Mouse (Mus musculus) mouse embryonic stem cell (cell line): Measurements from ENCODE around the gene Gm10570.

Experiments
- in situ Hi-C, 2 experiments: fragments of 300-500 bp; cut with MboI; formaldehyde crosslinking; loops; 1 replicate in 1 of 2; 3 replicates in 1 of 2; pipeline ENCODE4 v1.14.3; 2019 to 2020; ENCODE audit warnings: low sequenced_read_pairs in 2 of 2, low pct_unique_long_range_greater_than_20kb in 1 of 2, mixed read lengths in 1 of 2; ENCODE audit not compliant: unreplicated experiment in 1 of 2

Gm10570 gene

GRCm38 (mm10) chr4:130308231-130309081 is at the start of gene Gm10570, which contains the start of gene Fabp3:
TSS of gene Gm10570 (minus strand) at chr4:130308674.
TSS of gene Fabp3 (plus strand) at chr4:130308595.
- in situ Hi-C loops = no loop called here

DNA sequence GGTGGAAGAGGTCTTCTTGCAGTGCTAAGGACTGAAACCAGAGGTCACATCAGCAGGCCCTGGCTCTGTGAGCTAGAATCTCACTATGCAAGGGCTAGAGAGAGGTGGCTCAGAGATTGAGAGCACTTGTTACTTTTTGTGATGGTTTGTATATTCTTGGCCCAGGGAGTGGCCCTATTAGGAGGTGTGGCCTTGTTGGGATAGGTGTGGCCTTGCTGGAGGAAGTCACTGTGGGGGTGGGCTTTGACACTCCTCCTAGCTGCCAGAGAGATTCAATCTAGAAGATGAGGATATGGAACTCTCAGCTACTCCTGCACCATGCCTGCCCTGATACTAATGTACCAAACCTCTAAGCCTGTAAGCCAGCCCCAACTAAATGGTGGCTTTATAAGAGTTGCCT is 49.5 kb upstream of the Gm10570 start:
- in situ Hi-C loops = no loop called here

DNA sequence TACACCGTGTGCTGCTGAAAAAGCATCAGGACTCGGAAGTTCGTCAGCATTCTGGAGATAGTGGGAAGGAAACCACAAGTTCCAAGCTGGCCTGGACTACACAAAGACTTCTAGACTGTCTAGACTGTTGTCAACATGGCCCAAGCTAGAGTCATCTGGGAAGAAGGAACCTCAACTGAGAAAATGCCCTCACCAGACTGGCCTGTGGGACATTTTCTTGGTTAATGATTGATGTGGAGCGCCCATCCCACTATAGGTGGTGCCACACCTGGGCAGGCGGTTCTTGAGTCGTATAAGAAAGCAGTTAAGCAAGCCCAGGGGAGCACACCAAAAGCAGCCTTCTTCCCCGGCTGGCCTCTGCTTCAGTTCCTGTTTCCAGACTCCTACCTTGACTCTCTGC is 44.1 kb upstream of the Gm10570 start:
- in situ Hi-C loops = no loop called here

DNA sequence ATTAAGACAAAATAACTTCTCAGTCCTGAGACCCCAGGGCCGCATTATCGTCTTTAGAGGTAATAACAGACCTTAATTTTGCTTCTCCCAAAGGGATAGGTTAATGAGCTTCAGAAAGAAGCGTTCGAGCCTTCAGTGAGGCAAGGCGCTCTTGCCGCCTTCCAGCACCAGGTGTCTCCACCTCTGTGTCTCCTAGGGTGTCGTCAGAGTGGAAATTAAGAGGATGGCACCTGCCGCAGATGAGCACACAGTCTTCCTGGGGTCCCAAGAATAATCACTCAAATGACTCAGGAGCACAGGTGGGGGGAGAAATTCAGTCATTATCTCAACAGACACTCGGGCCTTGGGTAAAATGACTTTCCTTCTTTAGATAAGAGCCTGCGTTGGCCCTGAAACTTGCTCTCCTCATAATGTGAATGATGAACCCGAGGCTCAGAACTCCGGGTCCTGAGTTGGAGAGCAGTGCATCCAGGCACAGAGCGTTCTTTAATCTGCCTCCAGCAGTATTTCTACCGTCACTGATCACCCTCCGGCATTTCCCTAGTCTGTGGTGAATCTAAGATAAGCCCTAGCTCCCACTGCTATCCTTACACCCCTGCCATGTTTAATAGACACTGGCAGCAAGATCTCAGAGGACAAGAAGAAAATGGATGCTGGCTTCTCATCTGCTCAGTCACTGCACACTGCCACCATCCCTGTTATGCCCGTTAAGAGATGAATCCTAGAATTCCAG is 42.4 kb upstream of the Gm10570 start:
- in situ Hi-C loops = no loop called here

GRCm38 (mm10) chr4:130349666-130350065 is 41.2 kb upstream of the Gm10570 start:
- in situ Hi-C loops = no loop called here

GRCm38 (mm10) chr4:130341691-130342090 is 33.2 kb upstream of the Gm10570 start:
- in situ Hi-C loops = no loop called here

DNA sequence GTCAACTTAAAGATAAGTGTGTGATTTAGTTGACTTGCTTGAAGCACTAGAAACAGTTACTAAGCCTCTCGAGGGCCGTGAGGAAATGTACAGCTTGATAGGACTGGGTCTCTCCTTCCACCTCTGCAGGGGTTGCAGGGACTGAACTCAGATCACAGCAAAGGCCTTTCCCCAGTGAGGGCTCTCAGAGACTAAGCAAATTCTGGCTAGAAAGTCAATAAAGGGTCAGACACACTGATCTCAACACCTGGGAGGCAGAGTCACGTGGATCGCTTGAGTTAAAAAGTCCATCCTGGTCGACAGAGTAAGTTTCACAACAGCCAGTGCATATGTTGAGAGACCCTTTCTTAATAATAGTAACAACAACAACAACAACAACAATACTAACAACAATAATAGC is 27.4 kb upstream of the Gm10570 start:
- in situ Hi-C loops = no loop called here

GRCm38 (mm10) chr4:130327366-130327765 is 18.9 kb upstream of the Gm10570 start:
- in situ Hi-C loops = no loop called here

GRCm38 (mm10) chr4:130325446-130325845 is 17.0 kb upstream of the Gm10570 start:
- in situ Hi-C loops = no loop called here

DNA sequence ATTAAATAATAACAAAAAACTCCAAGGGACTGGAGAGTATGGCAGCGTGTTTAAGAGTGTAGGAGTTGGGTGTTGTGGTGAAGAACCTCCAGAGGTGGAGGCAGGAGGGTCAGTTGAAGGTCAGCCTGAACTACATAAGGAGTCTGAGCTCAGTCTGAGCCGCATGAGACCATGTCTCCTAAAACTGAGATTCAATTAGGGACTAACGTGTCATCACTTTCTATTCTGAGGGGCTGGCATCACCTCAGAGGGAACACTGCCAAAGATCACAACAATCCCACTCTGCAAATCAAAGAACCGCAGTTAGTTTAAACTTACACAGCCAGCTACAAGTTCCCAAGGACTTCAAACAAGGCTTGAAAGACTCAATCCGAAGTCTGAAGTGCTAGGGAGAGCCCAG is 15.1 kb upstream of the Gm10570 start:
- in situ Hi-C loops = no loop called here

DNA sequence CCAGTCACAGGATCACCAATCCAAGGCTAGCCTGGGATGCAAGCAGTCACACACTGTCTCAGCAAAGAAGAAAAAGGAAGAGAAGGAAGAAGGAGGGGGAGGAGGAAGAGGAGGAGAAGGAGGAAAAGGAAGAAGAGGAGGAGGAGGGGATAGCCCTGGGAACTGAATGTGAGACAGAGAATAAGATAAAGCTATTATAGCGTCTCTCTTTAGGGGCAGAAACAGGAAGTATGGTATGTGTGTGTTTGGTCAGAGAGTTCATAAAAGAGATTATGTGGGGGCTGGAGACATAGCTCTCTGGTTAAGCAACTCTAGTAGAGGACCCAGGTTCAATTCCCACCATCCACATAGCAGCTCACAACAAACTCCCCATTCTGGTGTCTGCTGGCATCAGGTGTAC is 14.7 kb upstream of the Gm10570 start:
- in situ Hi-C loops = no loop called here

GRCm38 (mm10) chr4:130322567-130322966 is 14.1 kb upstream of the Gm10570 start:
- in situ Hi-C loops = no loop called here

DNA sequence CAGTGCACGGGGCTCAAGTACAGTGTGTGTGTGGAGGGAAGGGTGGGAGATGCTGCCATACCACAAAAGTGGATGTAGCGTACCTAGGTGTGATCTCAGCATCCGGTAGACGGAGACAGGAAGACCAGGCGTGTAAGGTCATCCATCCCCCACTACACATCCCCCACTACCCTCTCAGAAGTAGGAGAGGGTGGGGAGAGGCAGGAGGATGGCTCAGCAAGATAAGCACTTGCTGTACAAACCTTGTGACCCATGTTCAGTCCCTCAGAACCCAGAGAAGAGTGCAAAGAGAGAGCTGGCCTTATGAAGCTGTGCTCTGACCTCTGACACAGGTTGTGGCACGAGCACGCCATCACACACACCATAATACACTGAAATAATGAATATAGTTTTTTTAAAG is 13.2 kb upstream of the Gm10570 start:
- in situ Hi-C loops = no loop called here

- in situ Hi-C loops = no loop called here
Measured at GRCm38 (mm10) chr4:130319564-130319963, 11.1 kb upstream of the Gm10570 start.

DNA sequence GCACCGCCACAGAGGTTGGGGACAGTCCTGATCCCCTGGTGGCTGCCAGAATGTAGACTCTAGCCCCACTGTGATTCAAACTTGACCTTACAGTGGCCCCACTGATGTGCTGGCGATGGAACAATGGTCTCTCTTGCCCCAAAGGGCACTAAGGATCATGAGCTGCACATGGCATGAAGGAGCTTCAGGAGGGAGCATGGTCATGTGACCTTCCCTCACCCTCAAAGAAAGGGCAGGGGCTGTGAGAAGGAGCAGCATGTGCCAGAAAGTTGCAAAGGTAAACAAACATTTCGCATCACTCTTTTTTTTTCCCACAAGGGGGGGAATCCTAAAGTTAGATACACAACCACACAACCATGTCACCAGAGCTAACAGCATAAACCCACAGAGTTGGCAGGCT is 9.6 kb upstream of the Gm10570 start:
- in situ Hi-C loops = no loop called here

DNA sequence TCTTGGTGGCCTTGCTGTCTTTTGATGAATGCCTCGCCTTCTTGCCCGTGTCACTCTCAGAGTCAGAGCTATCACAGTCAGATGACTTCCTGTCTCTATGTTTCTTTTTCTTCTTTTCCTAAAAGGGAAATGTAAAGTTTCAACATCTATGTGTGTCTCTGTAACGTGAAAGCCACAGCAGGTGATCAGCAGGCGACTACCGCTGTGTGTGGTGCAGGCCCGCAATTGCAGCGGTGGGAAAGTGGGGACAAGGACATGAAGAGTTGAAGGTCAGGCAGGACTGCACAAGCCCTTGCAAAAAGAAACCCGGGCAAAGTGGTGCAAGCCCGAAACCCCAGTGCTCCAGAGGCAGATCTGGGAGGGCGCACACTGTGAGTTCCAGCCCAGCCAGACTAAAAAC is 8.2 kb upstream of the Gm10570 start:
- in situ Hi-C loops = no loop called here

DNA sequence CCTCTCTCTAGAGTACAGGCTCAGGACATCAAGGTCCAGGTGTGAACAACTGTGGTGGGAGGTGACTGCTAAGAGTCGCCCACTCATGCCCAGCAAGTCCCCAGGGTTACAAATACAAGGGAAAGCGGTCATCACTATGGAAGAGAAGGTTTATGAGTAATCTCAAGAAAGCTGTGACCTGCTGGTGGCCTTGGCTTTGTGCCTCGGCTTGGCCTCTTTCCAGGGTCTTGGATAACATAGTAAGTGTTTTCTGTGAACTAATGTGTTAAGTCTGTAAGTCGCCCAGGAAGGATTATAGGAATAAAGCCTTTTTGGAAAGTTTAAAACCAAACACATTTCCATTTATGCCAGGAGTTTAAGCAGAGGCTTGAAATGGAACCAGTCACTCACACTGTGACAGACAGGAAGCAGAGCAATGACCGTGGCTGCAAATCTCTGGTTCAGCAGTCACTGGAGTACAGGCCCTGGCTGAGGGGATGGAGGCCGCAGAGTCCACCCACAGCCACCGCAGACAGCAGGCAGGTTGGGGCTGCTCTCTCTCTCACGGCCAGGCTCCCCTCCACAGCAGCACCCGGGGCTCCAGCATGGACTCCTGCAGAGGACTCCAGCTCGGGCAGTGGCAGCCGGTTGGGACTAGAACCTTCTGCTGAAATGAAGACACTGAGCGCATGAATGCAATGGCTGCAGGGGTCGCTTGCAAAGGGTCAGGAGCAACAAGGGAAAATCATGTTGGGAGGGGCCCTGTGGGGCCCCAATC is 7.5 kb upstream of the Gm10570 start:
- in situ Hi-C loops = no loop called here

GRCm38 (mm10) chr4:130313552-130313951 is 5.1 kb upstream of the Gm10570 start:
- in situ Hi-C loops = no loop called here

- in situ Hi-C loops = no loop called here
Measured at GRCm38 (mm10) chr4:130312526-130312925, 4.1 kb upstream of the Gm10570 start.
